Mouse (Mus musculus) layer of hippocampus, adult 9-10 months (tissue): ENCODE results near the gene Olfr902.
"Not testable (repeated sequence)": the region's sequence is repeated elsewhere in the genome, so short reads cannot be mapped to it uniquely, and the experiment has no call there.

Source experiments
- DNase-seq: peaks from one replicate; pipeline ENCODE4 v3.0.0; 2022; ENCODE audit warnings: low spot score

Olfr902 gene

DNA sequence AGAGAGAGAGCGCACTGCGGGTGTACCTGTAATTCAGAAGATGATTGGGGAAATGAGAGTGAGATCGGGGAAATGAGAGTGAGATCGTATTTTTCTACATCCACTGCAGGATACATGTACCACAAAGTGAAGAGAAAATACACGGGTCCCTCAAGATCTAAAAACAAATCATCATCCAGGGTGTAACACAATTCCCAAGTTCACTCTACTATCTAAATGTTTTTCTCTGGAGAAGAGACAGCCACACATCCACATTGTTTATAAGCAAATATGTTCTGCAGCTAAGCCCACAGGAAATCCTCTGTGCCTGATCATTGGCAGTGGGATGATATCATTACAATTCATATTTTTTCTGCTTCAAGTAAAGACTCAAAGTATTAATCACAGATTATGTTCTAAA lies at the start of gene Olfr902:
Gene Olfr902, plus strand, starts transcription at position 301 of the 400 bp plus-strand sequence.
- DNase-seq = no peak

DNA sequence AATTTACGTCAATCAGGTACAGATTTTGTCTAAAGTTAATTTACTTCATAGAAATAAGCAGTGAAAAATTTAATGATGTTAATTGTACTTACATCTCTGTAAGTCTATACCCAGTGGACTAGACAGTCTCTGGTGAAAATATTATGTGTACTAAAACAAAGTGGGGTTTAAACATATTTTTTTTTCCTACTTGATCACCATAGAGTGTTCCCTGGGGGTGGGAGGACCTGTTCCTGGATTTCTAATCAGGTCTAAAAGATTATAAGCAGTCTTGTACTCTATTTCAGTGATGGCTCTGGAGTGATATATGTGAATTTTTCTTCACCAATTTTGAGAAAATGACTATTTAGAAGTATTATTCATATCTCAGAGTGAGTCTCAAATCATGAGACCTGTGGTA lies 46.1 kb upstream of the Olfr902 start, which contains the start of gene Olfr147:
Gene Olfr147, plus strand, starts transcription at position 301 of the 400 bp plus-strand sequence.
- no peak for DNase-seq

DNA sequence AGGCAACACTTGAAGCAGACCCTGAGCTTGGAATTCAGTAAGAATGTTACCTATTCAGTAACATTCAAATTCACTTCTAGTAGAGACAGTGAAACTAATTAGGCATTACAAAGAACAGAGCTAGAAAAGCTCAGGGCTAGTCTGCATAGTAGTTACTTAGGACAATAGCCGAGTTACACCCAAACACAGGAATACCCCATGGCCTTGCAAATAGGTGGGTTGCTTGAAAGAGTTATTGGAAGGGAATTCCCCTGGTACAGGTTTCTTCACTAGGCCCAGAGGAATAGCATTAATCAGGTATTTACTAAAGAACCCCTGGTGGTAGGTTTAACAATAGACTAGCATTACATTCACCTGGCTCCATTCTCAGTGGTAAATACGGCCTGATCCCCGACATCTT lies 40.0 kb upstream of the Olfr902 start:
- not testable (repeated sequence) for DNase-seq

DNA sequence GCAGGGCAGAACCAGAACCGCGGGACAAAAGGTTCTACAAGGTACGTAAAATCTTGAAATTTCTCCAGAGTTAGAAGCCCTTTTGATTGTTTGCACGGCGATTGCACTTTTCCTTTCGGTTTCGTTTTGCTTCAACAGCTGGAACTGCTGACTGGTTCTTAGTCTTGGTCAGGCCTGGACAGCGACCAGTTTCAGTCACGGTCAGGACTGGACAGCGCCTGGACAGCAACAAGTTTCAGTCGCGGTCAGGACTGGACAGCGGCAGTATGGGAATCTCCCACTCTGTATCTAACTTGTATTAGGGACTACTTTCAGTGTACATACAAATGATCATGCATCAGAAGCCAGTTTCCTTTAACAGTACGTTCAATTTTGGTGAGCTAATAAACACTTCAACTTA lies 34.0 kb upstream of the Olfr902 start:
- DNase-seq = not testable (repeated sequence)

DNA sequence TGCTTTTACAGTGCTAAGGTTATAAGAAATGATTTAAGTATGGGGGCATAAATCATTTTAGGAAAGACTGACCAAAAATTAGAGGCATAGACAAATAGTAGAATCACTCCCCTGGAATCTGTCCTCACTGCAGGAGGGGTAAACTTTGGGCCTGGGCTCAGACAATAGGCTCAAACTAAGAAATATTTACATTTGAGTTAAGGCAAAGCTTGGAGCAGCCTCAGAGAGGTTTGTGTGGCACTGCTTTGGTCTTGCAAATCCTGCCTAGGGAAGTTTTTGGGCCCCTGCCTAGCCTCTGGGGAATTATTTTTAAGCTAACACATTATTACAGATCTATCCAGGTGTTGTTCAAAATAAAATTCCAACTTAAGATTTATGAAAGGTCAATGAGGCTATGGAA lies 23.7 kb upstream of the Olfr902 start:
- no peak for DNase-seq

DNA sequence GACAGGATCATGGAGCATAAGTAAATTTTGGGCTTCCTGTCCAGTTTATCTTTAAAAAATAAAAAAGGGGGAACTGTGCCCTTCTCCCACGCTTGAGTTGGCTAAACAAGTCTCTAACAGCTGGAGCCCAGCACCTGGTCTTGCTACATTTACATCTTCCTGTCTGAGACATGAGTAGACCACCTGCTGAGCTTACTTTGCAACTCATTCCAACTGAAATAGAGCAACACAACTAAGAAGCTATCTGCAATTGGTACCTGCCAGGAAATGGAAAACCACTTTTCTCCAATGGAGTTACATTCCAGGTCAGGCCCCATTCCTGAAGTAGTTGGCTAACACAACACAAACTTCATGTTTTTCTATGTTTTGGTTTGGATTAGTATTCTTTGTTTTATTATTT lies 20.4 kb upstream of the Olfr902 start:
- DNase-seq = no peak

DNA sequence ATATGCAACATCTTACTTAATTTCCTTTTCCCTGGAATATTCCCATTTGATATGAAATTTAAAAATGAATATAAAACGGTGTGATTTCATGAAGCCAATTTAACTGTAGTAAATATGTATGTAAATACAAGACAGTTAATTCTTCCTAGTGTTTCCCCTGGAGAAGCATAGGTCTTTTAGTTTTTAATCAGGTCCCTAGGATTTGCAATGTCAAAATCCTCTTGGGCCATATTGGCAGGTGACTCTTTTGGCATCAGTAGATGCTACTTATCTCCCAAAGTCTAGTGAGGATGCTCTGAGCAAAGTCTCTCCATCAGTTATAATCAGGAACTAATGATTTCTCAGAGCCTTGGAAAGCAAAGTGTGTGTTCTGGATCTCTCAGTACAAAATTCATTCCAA lies 18.3 kb upstream of the Olfr902 start, which contains the start of gene Olfr901:
Gene Olfr901, plus strand, starts transcription at position 301 of the 400 bp plus-strand sequence.
- no peak for DNase-seq

DNA sequence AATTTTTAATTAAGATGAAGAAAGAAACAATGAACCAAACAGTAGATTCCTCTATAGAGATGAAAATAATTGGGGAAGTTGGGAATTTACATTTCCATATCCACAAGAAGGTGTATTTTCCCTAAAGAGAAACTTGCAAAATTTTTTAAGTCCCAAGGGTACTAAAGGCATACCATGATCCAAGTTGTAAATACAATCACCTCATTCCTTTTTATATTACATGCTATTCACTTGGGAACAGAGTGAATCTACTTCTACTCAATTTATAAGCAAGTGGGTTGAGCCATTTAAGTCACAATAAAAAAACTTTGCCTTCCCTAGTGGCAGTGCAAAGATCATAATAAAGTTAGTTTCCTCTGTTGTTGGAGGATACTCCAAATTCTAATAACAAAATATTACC lies 15.4 kb downstream of the Olfr902 start, which contains the start of gene Olfr904:
Gene Olfr904, plus strand, starts transcription at position 301 of the 400 bp plus-strand sequence.
- DNase-seq = no peak

DNA sequence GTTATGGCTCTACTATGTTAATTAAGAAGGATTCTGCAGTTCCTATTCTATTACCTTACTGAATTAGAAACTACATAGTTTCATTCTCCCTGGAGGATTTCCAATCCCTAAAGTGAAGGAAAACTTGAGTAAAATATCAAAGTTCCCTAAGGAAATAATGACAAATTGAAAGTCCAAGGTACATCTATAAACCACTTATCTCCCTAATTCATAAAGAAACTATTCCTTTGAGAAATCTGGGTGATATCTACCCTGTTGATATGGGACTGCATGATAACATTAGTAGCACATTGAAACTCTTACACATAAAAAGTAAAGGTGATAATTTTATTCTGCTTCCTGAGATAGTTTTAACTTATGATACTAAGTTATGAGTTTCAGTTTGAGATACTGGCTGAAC lies 23.4 kb downstream of the Olfr902 start, which contains the start of gene Olfr905:
Gene Olfr905, plus strand, starts transcription at position 301 of the 400 bp plus-strand sequence.
- DNase-seq = no peak

DNA sequence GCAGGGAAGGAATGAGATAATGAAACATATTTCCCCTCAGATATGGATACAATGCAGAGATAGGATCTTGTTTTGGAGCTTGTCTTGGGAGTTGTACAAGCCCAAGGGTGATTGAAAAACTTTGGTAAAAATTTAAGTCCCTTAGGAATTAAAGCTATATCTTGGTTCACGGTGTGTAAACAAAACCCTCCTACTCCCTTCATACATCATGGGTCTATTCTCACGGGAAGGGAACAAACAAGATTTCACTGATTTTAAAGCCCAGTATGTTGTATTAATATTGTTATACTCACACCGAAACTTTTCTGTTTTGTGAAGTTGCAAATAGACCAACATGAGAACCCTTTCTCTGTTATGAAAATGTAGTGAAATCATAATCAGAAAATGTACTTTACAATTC lies 39.3 kb downstream of the Olfr902 start, which contains the start of gene Olfr906:
Gene Olfr906, plus strand, starts transcription at position 301 of the 400 bp plus-strand sequence.
- no peak for DNase-seq

DNA sequence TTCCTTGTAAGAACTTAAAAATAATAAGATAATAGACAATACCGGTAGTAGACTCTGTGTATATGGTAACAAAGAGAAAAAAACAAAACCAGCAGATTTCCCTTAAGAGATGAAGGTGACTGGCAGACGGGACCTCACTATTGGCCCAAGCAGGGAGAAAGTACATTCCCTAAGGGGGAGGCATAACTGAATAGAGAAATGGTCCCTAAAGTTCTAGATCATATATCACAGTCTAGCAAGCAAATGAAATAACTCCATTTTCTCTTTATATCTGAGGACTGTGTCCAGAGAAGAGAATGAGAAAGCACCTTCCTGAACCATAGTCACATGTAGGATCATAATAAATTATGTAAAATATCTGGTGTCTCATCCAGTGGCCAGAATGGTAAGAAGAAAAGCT lies 48.0 kb downstream of the Olfr902 start, which contains the start of gene Olfr907:
Gene Olfr907, plus strand, starts transcription at position 301 of the 400 bp plus-strand sequence.
- DNase-seq = no peak
